Mouse (Mus musculus): ENCODE measurements at regions not wholly inside any gene's neighbourhood (a gene's known extent, or its start where the extent isn't known, plus 50 kb on each side); places are given as distances from the start of the nearest gene placed in this dataset.

DNA sequence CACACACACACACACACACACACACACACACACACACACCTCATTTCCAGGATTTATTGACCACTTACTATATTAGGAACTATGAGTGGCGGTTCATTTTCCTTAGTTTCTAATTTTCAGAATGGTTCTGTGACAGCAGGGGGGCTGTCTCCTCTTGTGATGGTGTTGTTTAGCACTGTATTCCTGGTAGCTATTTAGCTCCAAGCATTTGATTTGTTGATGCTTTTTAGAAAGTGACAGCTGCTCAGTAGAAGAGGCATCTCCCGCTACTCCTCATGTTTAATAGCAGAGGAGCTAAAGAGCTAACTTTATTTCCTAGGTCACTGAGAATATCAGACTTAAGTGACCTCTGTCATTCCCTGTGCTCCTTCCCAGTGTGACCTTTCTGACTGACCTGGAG, 291.8 kb downstream of the Med10 start:
- TF ChIP-seq CTCF (IDR thresholded peaks at IDR 0.05; ENCODE audit: low read depth) (no peak), EP300 (optimal IDR thresholded peaks at IDR 0.05) (no peak)

All from stomach, postnatal 0 days (tissue).